Mouse (Mus musculus) forebrain, embryonic 10.5 days (tissue): Measurements from ENCODE around the gene Slc43a2. TPM values are rescaled to one million over a fixed set of nuclear protein-coding genes. Genes with fewer than 3 reads are reported as not detected.
A peak's percentile ranks its signal among the peaks of the same experiment; 100 is the strongest.

Source experiments
- DNase-seq: peaks from one replicate; pipeline ENCODE4 v3.0.0-alpha.2; 2017; ENCODE audit warnings: low spot score; ENCODE audit errors: extremely low spot score
- H3K27ac ChIP-seq: fragments of 300-500 bp; sonication (generic); 2 replicates; pipeline ENCODE4 v1.5.1; 2016; ENCODE audit warnings: mild to moderate bottlenecking
- H3K27me3 ChIP-seq: fragments of 300-500 bp; sonication (generic); 2 replicates; pipeline ENCODE4 v1.6.1; 2016; ENCODE audit warnings: mild to moderate bottlenecking; ENCODE audit not compliant: poor library complexity, severe bottlenecking
- H3K36me3 ChIP-seq: fragments of 300-500 bp; sonication (generic); replicated peaks from 2 replicates; pipeline ENCODE4 v1.6.1; 2016; ENCODE audit warnings: mild to moderate bottlenecking, moderate library complexity
- H3K4me1 ChIP-seq: fragments of 300-500 bp; sonication (generic); 2 replicates; pipeline ENCODE4 v1.6.1; 2016
- H3K4me3 ChIP-seq: fragments of 300-500 bp; sonication (generic); 2 replicates; pipeline ENCODE4 v1.5.1; 2016; ENCODE audit warnings: mild to moderate bottlenecking, moderate library complexity
- H3K9me3 ChIP-seq: fragments of 300-500 bp; sonication (generic); 2 replicates; pipeline ENCODE4 v1.6.1; 2016; ENCODE audit warnings: mild to moderate bottlenecking, moderate library complexity
- WGBS: fragments of 180-500 bp; shearing (Covaris S2); methylation state at CpG from one replicate; pipeline ENCODE4 v1.1.7; 2016; 5-methylcytosine and 5-hydroxymethylcytosine counted together
- polyA plus RNA-seq: library from polyadenylated mRNA; unstranded; fragments of >200 nt; fragmentation: Nextera tagmentation; extraction: Ambion mirVana; gene quantifications from 2 replicates; pipeline ENCODE4 v1.2.1, GENCODE M21; 2016

Slc43a2 gene
- polyA plus RNA-seq, 1 experiment from 2014 or later = 6.1 TPM

GRCm38 (mm10) chr11:75533314-75534015 lies 2.0 kb downstream of the Slc43a2 start:
- Histone ChIP-seq H3K4me1 (peaks cover 55% of the 10 kb centered on the region), H3K27ac (0 out of 2 replicates have a peak overlapping the region, but pooled peaks have one; percentile 21), H3K36me3 (no peaks in the 10 kb centered on the region), H3K9me3 (no peaks in the 10 kb centered on the region), H3K27me3 (peaks cover 14% of the 10 kb centered on the region), H3K4me3 (peak overlapping the region; percentile 81)
- DNase-seq = no peak
- WGBS = 89% methylated on average over 6 of the region's 6 CpGs

GRCm38 (mm10) chr11:75534286-75535033 lies 3.0 kb downstream of the Slc43a2 start:
- no peak for DNase-seq
- no peak overlapping the region for H3K27ac ChIP-seq
- no peaks in the 10 kb centered on the region for H3K9me3 ChIP-seq
- H3K27me3 ChIP-seq = peaks cover 14% of the 10 kb centered on the region
- H3K4me3 ChIP-seq = no peak overlapping the region
- H3K36me3 ChIP-seq = no peaks in the 10 kb centered on the region
- WGBS = 45% methylated on average over 4 of the region's 4 CpGs
- H3K4me1 ChIP-seq = peaks cover 59% of the 10 kb centered on the region

- no peak overlapping the region for H3K27ac ChIP-seq
- no peak overlapping the region for H3K4me3 ChIP-seq
- H3K9me3 ChIP-seq = no peaks in the 10 kb centered on the region
- no peak for DNase-seq
- H3K36me3 ChIP-seq = no peaks in the 10 kb centered on the region
- 67% methylated on average over 13 of the region's 13 CpGs for WGBS
- peaks cover 62% of the 10 kb centered on the region for H3K4me1 ChIP-seq
- peaks cover 14% of the 10 kb centered on the region for H3K27me3 ChIP-seq
These were observed 3.8 kb downstream of the Slc43a2 start for GRCm38 (mm10) chr11:75535106-75535795.

GRCm38 (mm10) chr11:75536255-75537024 lies 4.9 kb downstream of the Slc43a2 start:
- H3K4me3 ChIP-seq = no peak overlapping the region
- peaks cover 66% of the 10 kb centered on the region for H3K4me1 ChIP-seq
- WGBS = 90% methylated on average over 12 of the region's 12 CpGs
- DNase-seq = no peak
- peaks cover 14% of the 10 kb centered on the region for H3K27me3 ChIP-seq
- H3K27ac ChIP-seq = 0 out of 2 replicates have a peak overlapping the region, but pooled peaks have one; percentile 30
- H3K36me3 ChIP-seq = no peaks in the 10 kb centered on the region
- no peaks in the 10 kb centered on the region for H3K9me3 ChIP-seq

- WGBS = 90% methylated on average over 8 of the region's 8 CpGs
- Histone ChIP-seq H3K4me1 (peaks cover 63% of the 10 kb centered on the region), H3K4me3 (no peak overlapping the region), H3K27ac (0 out of 2 replicates have a peak overlapping the region, but pooled peaks have one; percentile 30), H3K27me3 (peaks cover 14% of the 10 kb centered on the region), H3K36me3 (no peaks in the 10 kb centered on the region), H3K9me3 (no peaks in the 10 kb centered on the region)
- no peak for DNase-seq
These were observed 5.5 kb downstream of the Slc43a2 start for GRCm38 (mm10) chr11:75537025-75537414.

- WGBS = 53% methylated on average over 11 of the region's 11 CpGs
- DNase-seq = no peak
- Histone ChIP-seq H3K27ac (peak overlapping the region; percentile 79), H3K9me3 (no peaks in the 10 kb centered on the region), H3K4me1 (peaks cover 57% of the 10 kb centered on the region), H3K36me3 (no peaks in the 10 kb centered on the region), H3K4me3 (peak overlapping the region; percentile 10; the same call in 1 of the 2 replicates), H3K27me3 (peaks cover 8% of the 10 kb centered on the region)
These were observed 6.1 kb downstream of the Slc43a2 start for GRCm38 (mm10) chr11:75537491-75538183.

GRCm38 (mm10) chr11:75538184-75538969 lies 6.9 kb downstream of the Slc43a2 start:
- no peaks in the 10 kb centered on the region for H3K9me3 ChIP-seq
- H3K36me3 ChIP-seq = 0 out of 2 replicates have a peak, but pooled peaks cover 3% of the 10 kb centered on the region
- no peak overlapping the region; the same call in 1 of the 2 replicates for H3K4me3 ChIP-seq
- H3K4me1 ChIP-seq = peaks cover 52% of the 10 kb centered on the region
- H3K27ac ChIP-seq = peak overlapping the region; percentile 79
- peaks cover under 1% of the 10 kb centered on the region; the same call in 1 of the 2 replicates for H3K27me3 ChIP-seq
- 66% methylated on average over 9 of the region's 9 CpGs for WGBS
- DNase-seq = no peak

GRCm38 (mm10) chr11:75538970-75539299 lies 7.4 kb downstream of the Slc43a2 start:
- H3K4me1 ChIP-seq = peaks cover 51% of the 10 kb centered on the region
- 0 out of 2 replicates have a peak, but pooled peaks cover 3% of the 10 kb centered on the region for H3K36me3 ChIP-seq
- DNase-seq = no peak
- 93% methylated on average over 13 of the region's 13 CpGs for WGBS
- no peaks in the 10 kb centered on the region for H3K27me3 ChIP-seq
- H3K4me3 ChIP-seq = no peak overlapping the region
- H3K27ac ChIP-seq = peak overlapping the region; percentile 79; the same call in 1 of the 2 replicates
- no peaks in the 10 kb centered on the region for H3K9me3 ChIP-seq

GRCm38 (mm10) chr11:75540209-75540608 lies 8.7 kb downstream of the Slc43a2 start:
- no peak overlapping the region for H3K4me3 ChIP-seq
- no peaks in the 10 kb centered on the region for H3K27me3 ChIP-seq
- WGBS = 85% methylated on average over 8 of the region's 8 CpGs
- no peak for DNase-seq
- H3K27ac ChIP-seq = no peak overlapping the region
- 0 out of 2 replicates have a peak, but pooled peaks cover 3% of the 10 kb centered on the region for H3K36me3 ChIP-seq
- H3K9me3 ChIP-seq = no peaks in the 10 kb centered on the region
- peaks cover 40% of the 10 kb centered on the region for H3K4me1 ChIP-seq

GRCm38 (mm10) chr11:75540710-75541581 lies 9.5 kb downstream of the Slc43a2 start:
- H3K4me3 ChIP-seq = no peak overlapping the region
- no peaks in the 10 kb centered on the region for H3K27me3 ChIP-seq
- H3K27ac ChIP-seq = peak overlapping the region; percentile 59
- WGBS = 80% methylated on average over 19 of the region's 19 CpGs
- no peak for DNase-seq
- H3K36me3 ChIP-seq = 0 out of 2 replicates have a peak, but pooled peaks cover 3% of the 10 kb centered on the region
- no peaks in the 10 kb centered on the region for H3K9me3 ChIP-seq
- peaks cover 43% of the 10 kb centered on the region for H3K4me1 ChIP-seq
